Mouse (Mus musculus): ENCODE measurements around the gene Tyw3.

Gene Tyw3

DNA sequence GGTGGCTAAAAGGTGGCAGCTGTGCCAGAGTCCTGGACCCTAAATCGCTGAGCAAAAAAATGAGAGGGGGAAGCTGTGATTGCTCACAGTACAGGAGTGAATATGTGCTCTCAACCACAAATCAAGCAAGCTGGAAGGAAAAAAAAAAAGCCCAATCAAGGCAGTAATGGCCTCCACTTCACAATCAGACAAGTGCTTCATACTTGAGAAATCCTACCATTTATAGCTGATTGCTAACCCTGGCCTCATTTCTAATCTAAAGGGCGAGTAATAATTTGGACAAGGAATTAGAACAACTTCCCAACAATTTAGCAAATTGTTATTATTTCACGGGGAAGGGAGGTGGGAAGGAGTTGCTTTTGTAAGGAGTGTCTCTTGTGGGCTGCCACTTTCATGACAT lies 31.5 kb downstream of the Tyw3 start:
- DNase-seq (ENCODE audit: low read depth, low spot score) = no peak

DNA sequence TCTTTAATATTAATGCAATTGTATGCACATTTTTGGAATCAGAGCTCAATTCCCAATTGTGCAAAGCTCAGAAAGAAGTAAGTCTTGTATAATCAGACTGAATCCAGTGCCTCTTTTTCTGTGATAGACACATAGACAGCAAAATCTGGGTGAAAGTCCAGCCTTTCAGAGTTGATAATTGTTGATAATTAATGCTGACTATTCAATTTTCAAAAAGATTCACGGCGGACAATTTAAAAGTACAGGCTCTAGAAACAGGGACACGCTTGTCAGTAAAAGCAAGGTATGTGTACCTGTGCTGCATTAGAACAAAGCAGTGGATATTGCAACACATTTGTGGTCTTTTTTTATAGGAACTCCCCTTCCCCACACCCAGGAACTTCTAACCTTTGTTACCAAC lies 34.7 kb downstream of the Tyw3 start:
- no peak for DNase-seq (ENCODE audit: low read depth, low spot score)

DNA sequence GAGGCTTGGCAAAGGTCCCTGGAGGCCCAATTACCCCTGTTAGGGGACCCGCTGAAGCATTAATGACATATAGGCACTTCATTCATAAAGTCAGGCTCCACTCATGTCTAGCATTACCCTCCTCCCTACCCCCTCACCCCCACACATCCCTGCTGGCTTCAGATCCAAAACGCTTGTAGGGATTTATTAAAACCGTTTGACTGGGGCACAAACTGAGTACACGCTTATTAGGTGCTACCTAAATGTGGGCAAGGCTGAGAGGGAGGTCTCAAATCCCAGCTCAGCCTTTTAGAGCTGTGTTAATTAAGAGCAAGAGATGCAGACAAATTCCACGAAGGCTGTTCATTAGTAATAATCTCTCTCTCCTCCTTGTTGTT lies 45.9 kb downstream of the Tyw3 start:
- DNase-seq (ENCODE audit: low read depth, low spot score) = no peak

- DNase-seq (ENCODE audit: low read depth, low spot score) = no peak
These were observed 46.4 kb downstream of the Tyw3 start for GRCm38 (mm10) chr3:154550326-154551034.

DNA sequence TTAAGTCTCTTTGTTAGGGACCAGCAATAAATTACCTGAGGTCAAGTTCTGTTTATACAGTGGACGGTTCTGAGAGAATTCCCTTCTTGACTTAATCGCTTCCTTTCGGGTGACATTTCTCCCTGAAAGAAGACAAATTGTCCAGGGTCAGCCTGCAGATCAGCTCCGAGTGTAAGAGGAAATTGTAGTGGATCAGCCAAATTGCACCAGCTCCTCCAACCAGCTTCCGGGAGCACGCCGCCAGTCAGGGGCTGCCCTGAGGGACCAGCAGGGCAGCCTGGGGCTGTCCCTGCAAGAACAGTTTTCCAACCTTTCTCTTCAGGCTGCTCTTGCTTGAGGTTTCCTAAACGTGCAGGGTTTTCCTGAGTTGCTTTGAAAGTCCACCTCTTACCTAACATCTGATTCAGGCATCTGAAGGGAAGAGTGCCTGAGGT lies 48.0 kb downstream of the Tyw3 start:
- no peak for DNase-seq (ENCODE audit: low read depth, low spot score)

DNA sequence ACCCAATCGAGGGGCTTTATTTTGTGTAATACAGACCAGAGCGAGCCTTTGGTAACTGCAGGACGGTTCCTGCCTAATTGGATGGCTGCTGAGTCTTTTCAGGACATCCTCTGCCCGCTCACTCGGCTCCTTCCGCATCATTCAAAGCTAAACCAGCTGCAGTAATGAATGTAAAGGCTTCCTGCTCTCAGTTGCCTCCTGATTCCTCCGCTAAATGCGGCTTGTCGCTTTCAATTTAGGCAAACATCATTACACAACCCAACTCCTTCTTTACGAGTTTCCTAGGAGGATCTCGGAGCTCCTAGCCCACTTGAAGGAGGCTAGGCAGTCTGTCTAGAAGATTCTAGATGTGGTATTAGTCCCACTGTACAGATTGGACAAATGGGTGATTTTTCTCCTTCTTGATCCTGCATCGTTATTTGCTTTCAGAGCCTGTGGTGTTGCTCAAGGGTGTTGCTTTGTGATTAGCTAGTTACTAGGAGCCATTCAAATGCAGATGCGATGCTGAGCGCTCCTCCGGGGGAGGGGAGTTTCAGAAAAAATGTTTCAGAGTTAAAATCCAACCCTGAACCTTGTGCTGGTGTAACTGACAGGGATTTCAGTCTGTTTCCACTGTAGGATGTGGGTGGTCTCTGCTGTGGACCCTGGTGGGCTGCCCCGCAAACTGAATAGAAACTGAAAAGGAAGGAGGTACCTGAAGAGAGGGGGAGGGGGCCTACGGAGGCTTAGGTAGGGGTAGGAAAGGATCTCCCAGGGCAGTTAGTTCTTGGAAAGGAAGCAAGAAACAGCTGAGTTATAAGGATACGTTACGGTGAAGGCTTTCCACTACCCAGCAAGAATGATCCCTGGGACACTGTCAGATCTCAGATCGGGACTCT lies 49.1 kb downstream of the Tyw3 start:
- peak; percentile 79 for DNase-seq (ENCODE audit: low read depth, low spot score)

DNA sequence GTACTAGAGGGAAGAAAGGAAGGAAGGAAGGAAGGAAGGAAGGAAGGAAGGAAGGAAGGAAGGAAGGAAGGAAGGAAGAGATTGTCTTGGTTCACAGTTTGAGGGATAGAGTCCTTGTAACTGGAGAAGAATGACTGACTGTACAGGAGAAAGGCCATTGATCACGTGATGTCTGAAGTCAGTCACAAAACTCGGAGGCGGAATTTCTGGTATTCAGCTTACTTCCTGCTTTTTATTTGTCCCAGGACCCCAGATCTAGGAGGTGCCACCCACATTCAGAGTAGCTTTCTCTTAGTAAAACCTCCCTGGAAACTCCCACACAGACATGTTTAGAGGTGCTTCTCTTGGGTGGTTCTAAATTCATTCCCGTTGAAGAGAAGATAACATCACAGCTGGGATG lies 50.7 kb downstream of the Tyw3 start:
- DNase-seq (ENCODE audit: low read depth, low spot score) = peak; percentile 65

- DNase-seq (ENCODE audit: low read depth, low spot score) = no peak
These were observed 56.6 kb downstream of the Tyw3 start for GRCm38 (mm10) chr3:154540086-154540911.

GRCm38 (mm10) chr3:154536134-154536533 lies 60.8 kb downstream of the Tyw3 start:
- DNase-seq (ENCODE audit: low read depth, low spot score) = no peak

DNA sequence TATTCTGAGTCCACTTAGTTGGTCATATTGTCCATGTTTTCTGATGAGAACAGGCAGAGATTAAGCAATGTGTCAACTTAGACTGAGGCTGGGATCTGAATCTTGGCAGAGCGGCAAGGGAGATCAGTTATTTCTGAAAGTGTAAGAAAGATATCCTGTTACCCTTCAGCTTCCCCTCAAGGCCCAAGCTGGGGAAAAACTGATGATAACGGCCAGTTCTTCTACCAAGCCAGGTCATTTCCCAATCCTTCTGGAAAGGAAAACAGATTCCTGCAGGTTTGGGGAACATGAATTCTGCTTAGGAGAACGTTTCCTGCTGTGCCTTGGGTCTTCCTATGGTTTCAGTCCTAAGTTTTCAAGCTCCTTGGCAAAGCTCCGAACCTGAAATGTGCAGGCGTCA lies 63.7 kb downstream of the Tyw3 start:
- DNase-seq (ENCODE audit: low read depth, low spot score) = no peak

DNA sequence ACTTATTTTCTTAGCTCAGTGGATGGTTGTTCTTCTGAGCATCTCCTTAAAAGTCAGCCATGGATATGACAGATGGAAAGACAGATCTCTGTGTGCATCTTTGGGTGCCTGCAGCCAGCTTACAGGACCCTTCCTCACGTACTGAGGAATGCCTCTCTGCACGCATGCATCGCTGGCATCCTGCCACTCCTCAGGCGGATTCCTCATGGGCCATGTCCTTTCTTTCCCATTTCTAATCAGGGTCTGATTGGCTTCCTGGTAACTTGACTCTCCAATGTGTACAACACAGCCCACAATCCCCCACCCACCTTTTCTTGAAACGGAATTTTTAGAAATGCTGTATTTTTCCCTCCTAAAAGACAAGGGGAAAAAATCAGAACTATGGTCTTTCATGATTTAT lies 67.9 kb downstream of the Tyw3 start:
- no peak for DNase-seq (ENCODE audit: low read depth, low spot score)

DNA sequence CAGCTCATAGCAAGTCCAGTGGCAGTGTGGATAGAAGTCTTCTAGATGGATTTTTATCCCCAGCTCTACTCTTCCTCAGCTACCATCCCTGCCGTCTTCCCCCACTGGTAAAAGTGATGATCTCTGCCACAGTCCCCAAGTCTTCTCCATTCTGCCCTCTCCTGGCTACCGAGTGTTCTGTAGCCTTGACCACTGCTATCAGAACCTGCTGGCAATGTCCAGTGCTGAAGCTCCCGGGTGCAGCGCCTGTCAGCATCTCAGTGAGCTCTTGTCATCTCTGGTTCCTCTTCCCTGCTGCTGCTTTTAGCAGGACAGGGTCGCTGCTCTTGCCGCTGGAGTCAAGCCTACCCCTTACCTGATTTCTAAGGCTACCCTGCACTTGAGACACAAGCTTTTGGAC lies 70.3 kb downstream of the Tyw3 start:
- DNase-seq (ENCODE audit: low read depth, low spot score) = no peak

All from R1 (cell line).